Mouse (Mus musculus) hindbrain, embryonic 14.5 days (tissue): ENCODE data around the gene Wipi1. TPM values are rescaled to one million over a fixed set of nuclear protein-coding genes. Genes with fewer than 3 reads are reported as not detected.

Experiments
- ATAC-seq: fragments of 200-750 bp; cut with Nextera tagmentation; 2 replicates; pipeline ENCODE4 v1.8.0; 2017; ENCODE audit warnings: moderate number of reproducible peaks, mild to moderate bottlenecking, moderate TSS enrichment, moderate library complexity; ENCODE audit not compliant: low FRiP score
- DNase-seq: peaks from one replicate; pipeline ENCODE4 v3.0.0-alpha.2; 2015; ENCODE audit warnings: low spot score
- H3K27ac ChIP-seq: fragments of 300-500 bp; sonication (generic); 2 replicates; pipeline ENCODE4 v1.5.1; 2014; ENCODE audit warnings: mild to moderate bottlenecking, moderate library complexity
- H3K27me3 ChIP-seq: fragments of 300-500 bp; sonication (generic); 2 replicates; pipeline ENCODE4 v1.6.1; 2014; ENCODE audit warnings: mild to moderate bottlenecking, low read length, mixed read lengths; ENCODE audit not compliant: control insufficient read depth, insufficient read depth
- H3K36me3 ChIP-seq: fragments of 300-500 bp; sonication (generic); replicated peaks from 2 replicates; pipeline ENCODE4 v1.6.1; 2014; ENCODE audit not compliant: control insufficient read depth, insufficient read depth
- H3K4me1 ChIP-seq: fragments of 300-500 bp; sonication (generic); replicated peaks from 2 replicates; pipeline ENCODE4 v1.6.1; 2014; ENCODE audit warnings: antibody characterized with exemption, low read length, mixed read lengths; ENCODE audit not compliant: control insufficient read depth, insufficient read depth
- H3K4me2 ChIP-seq: fragments of 300-500 bp; sonication (generic); replicated peaks from 2 replicates; pipeline ENCODE4 v1.6.1; 2014; ENCODE audit warnings: mild to moderate bottlenecking, moderate library complexity
- H3K4me3 ChIP-seq: fragments of 300-500 bp; sonication (generic); replicated peaks from 2 replicates; pipeline ENCODE4 v1.5.1; 2014; ENCODE audit warnings: mild to moderate bottlenecking, low read length
- H3K9ac ChIP-seq: fragments of 300-500 bp; sonication (generic); 2 replicates; pipeline ENCODE4 v1.6.1; 2014
- H3K9me3 ChIP-seq: fragments of 300-500 bp; sonication (generic); 2 replicates; pipeline ENCODE4 v1.6.1; 2016; ENCODE audit warnings: low read length; ENCODE audit not compliant: control insufficient read depth
- WGBS: fragments of 180-500 bp; shearing (Covaris S2); extraction: QIAGEN DNeasy Blood & Tissue Kit; methylation state at CpG from one replicate; pipeline ENCODE4 v1.1.7; 2014; 5-methylcytosine and 5-hydroxymethylcytosine counted together
- polyA plus RNA-seq: library from polyadenylated mRNA; unstranded; fragments of >200 nt; fragmentation: Nextera tagmentation; extraction: Ambion mirVana; gene quantifications from 2 replicates; pipeline ENCODE4 v1.2.1, GENCODE M21; 2014

Wipi1 gene
- polyA plus RNA-seq, 1 experiment from 2014 or later: 13.2 TPM

- Histone ChIP-seq H3K4me1 (no peaks in the 10 kb centered on the region), H3K36me3 (no peaks in the 10 kb centered on the region), H3K9me3 (no peaks in the 10 kb centered on the region), H3K9ac (no peak overlapping the region), H3K4me3 (no peak overlapping the region), H3K27me3 (no peaks in the 10 kb centered on the region), H3K4me2 (no peak overlapping the region), H3K27ac (no peak overlapping the region)
- WGBS: 70% methylated on average over 7 of the region's 7 CpGs
- ATAC-seq (no peak), DNase-seq (no peak)
These were observed 67.3 kb downstream of the Wipi1 start for GRCm38 (mm10) chr11:109544432-109544831.

GRCm38 (mm10) chr11:109543466-109543865 lies 68.3 kb downstream of the Wipi1 start:
- Histone ChIP-seq H3K9ac (no peak overlapping the region), H3K27me3 (no peaks in the 10 kb centered on the region), H3K36me3 (no peaks in the 10 kb centered on the region), H3K9me3 (no peaks in the 10 kb centered on the region), H3K4me2 (no peak overlapping the region), H3K4me1 (no peaks in the 10 kb centered on the region), H3K27ac (no peak overlapping the region), H3K4me3 (no peak overlapping the region)
- ATAC-seq: no peak
- no peak for DNase-seq
- 81% methylated on average over 9 of the region's 9 CpGs for WGBS

GRCm38 (mm10) chr11:109539290-109539689 lies 72.5 kb downstream of the Wipi1 start:
- ATAC-seq: no peak
- 45% methylated on average over 6 of the region's 6 CpGs for WGBS
- Histone ChIP-seq H3K27ac (no peak overlapping the region), H3K36me3 (no peaks in the 10 kb centered on the region), H3K27me3 (no peaks in the 10 kb centered on the region), H3K4me3 (no peak overlapping the region), H3K4me2 (no peak overlapping the region), H3K9me3 (no peaks in the 10 kb centered on the region), H3K4me1 (no peaks in the 10 kb centered on the region), H3K9ac (no peak overlapping the region)
- DNase-seq: peak; percentile 29

GRCm38 (mm10) chr11:109536939-109537338 lies 74.8 kb downstream of the Wipi1 start:
- ATAC-seq (no peak), DNase-seq (no peak)
- no peak overlapping the region for H3K27ac ChIP-seq
- no peak overlapping the region for H3K9ac ChIP-seq
- no peak overlapping the region for H3K4me3 ChIP-seq
- H3K4me2 ChIP-seq: no peak overlapping the region
- H3K9me3 ChIP-seq: no peaks in the 10 kb centered on the region
- WGBS: 84% methylated on average over 5 of the region's 5 CpGs
- H3K27me3 ChIP-seq: no peaks in the 10 kb centered on the region
- no peaks in the 10 kb centered on the region for H3K4me1 ChIP-seq
- no peaks in the 10 kb centered on the region for H3K36me3 ChIP-seq

- Histone ChIP-seq H3K9ac (no peak overlapping the region), H3K4me3 (no peak overlapping the region), H3K9me3 (no peaks in the 10 kb centered on the region), H3K36me3 (no peaks in the 10 kb centered on the region), H3K27ac (no peak overlapping the region), H3K4me2 (no peak overlapping the region), H3K4me1 (no peaks in the 10 kb centered on the region), H3K27me3 (no peaks in the 10 kb centered on the region)
- DNase-seq (no peak), ATAC-seq (no peak)
- WGBS: 89% methylated on average over 6 of the region's 6 CpGs
These were observed 75.8 kb downstream of the Wipi1 start for GRCm38 (mm10) chr11:109535966-109536365.

GRCm38 (mm10) chr11:109530030-109530429 lies 81.7 kb downstream of the Wipi1 start:
- H3K9ac ChIP-seq: no peak overlapping the region
- 84% methylated on average over 4 of the region's 4 CpGs for WGBS
- H3K36me3 ChIP-seq: no peaks in the 10 kb centered on the region
- no peaks in the 10 kb centered on the region for H3K4me1 ChIP-seq
- H3K4me3 ChIP-seq: no peak overlapping the region
- ATAC-seq (no peak), DNase-seq (no peak)
- H3K27ac ChIP-seq: no peak overlapping the region
- no peaks in the 10 kb centered on the region for H3K9me3 ChIP-seq
- H3K27me3 ChIP-seq: no peaks in the 10 kb centered on the region
- no peak overlapping the region for H3K4me2 ChIP-seq

- no peak overlapping the region for H3K9ac ChIP-seq
- WGBS: 90% methylated on average over 4 of the region's 4 CpGs
- no peak overlapping the region for H3K27ac ChIP-seq
- no peak overlapping the region for H3K4me3 ChIP-seq
- DNase-seq: no peak
- H3K27me3 ChIP-seq: no peaks in the 10 kb centered on the region
- H3K4me1 ChIP-seq: no peaks in the 10 kb centered on the region
- no peak overlapping the region for H3K4me2 ChIP-seq
- no peaks in the 10 kb centered on the region for H3K9me3 ChIP-seq
- no peak for ATAC-seq
- H3K36me3 ChIP-seq: no peaks in the 10 kb centered on the region
These were observed 86.2 kb downstream of the Wipi1 start for GRCm38 (mm10) chr11:109525571-109525970.

GRCm38 (mm10) chr11:109524869-109525268 lies 86.9 kb downstream of the Wipi1 start:
- Histone ChIP-seq H3K9me3 (no peaks in the 10 kb centered on the region), H3K4me1 (no peaks in the 10 kb centered on the region), H3K36me3 (no peaks in the 10 kb centered on the region), H3K27me3 (no peaks in the 10 kb centered on the region), H3K27ac (no peak overlapping the region), H3K4me3 (no peak overlapping the region), H3K9ac (no peak overlapping the region), H3K4me2 (no peak overlapping the region)
- DNase-seq (no peak), ATAC-seq (no peak)
- WGBS: 79% methylated on average over 5 of the region's 5 CpGs
